Mouse (Mus musculus): ENCODE data around the gene Hist1h4i. TPM values are rescaled to one million over a fixed set of nuclear protein-coding genes. Genes with fewer than 3 reads are reported as not detected.
A peak's percentile ranks its signal among the peaks of the same experiment; 100 is the strongest.
"Not testable (repeated sequence)": the region's sequence is repeated elsewhere in the genome, so short reads cannot be mapped to it uniquely, and the experiment has no call there.

The Hist1h4i gene
- total RNA-seq (2017): 13.3 to 29.5 TPM (median 23.6 TPM) in 3 replicates

- ATAC-seq (replicated peaks; ENCODE audit: insufficient number of reproducible peaks, low FRiP score, low TSS enrichment, poor library complexity, severe bottlenecking): peak; percentile 84
Observed at GRCm38 (mm10) chr13:22041142-22041536, at the start of gene Hist1h4i. Hist1h4i (minus strand) TSS chr13:22041362.

GRCm38 (mm10) chr13:22084140-22084539 lies 43.0 kb upstream of the Hist1h4i start, which contains the start of gene Vmn1r188:
Vmn1r188 (plus strand) TSS chr13:22084440.
- ATAC-seq (replicated peaks; ENCODE audit: insufficient number of reproducible peaks, low FRiP score, low TSS enrichment, poor library complexity, severe bottlenecking): not testable (repeated sequence)

GRCm38 (mm10) chr13:22063468-22063867 lies 22.3 kb upstream of the Hist1h4i start:
- no peak for ATAC-seq (replicated peaks; ENCODE audit: insufficient number of reproducible peaks, low FRiP score, low TSS enrichment, poor library complexity, severe bottlenecking)

GRCm38 (mm10) chr13:22061422-22061821 lies 20.3 kb upstream of the Hist1h4i start:
- ATAC-seq (replicated peaks; ENCODE audit: insufficient number of reproducible peaks, low FRiP score, low TSS enrichment, poor library complexity, severe bottlenecking): no peak

GRCm38 (mm10) chr13:22053754-22054153 lies 12.6 kb upstream of the Hist1h4i start:
- no peak for ATAC-seq (replicated peaks; ENCODE audit: insufficient number of reproducible peaks, low FRiP score, low TSS enrichment, poor library complexity, severe bottlenecking)

DNA sequence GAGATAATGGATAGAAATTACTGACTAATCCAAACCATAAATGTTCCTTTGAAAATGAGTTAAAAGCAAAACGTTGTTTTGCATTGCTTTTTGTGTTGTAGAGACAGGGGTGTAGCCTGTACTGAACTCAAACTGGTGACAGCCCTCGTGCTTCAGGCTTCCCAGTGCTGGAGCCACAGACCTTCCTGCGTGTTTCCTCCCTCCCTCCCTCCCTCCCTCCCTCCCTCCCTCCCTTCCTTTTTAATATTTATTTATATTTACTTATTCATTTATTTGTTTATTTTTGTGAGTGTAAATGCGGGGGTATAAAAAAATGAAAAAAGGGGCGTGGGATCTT lies 10.3 kb upstream of the Hist1h4i start:
- no peak for ATAC-seq (replicated peaks; ENCODE audit: insufficient number of reproducible peaks, low FRiP score, low TSS enrichment, poor library complexity, severe bottlenecking)

- ATAC-seq (replicated peaks; ENCODE audit: insufficient number of reproducible peaks, low FRiP score, low TSS enrichment, poor library complexity, severe bottlenecking): peak; percentile 88
Observed at GRCm38 (mm10) chr13:22050591-22051522, 9.7 kb upstream of the Hist1h4i start.

GRCm38 (mm10) chr13:22049737-22050440 lies 8.7 kb upstream of the Hist1h4i start:
- 0 out of 2 replicates have a peak, but pooled peaks have one; percentile 15 for ATAC-seq (replicated peaks; ENCODE audit: insufficient number of reproducible peaks, low FRiP score, low TSS enrichment, poor library complexity, severe bottlenecking)

GRCm38 (mm10) chr13:22049041-22049440 lies 7.9 kb upstream of the Hist1h4i start:
- ATAC-seq (replicated peaks; ENCODE audit: insufficient number of reproducible peaks, low FRiP score, low TSS enrichment, poor library complexity, severe bottlenecking): no peak

- no peak for ATAC-seq (replicated peaks; ENCODE audit: insufficient number of reproducible peaks, low FRiP score, low TSS enrichment, poor library complexity, severe bottlenecking)
Observed at GRCm38 (mm10) chr13:22045311-22045710, 4.1 kb upstream of the Hist1h4i start.

DNA sequence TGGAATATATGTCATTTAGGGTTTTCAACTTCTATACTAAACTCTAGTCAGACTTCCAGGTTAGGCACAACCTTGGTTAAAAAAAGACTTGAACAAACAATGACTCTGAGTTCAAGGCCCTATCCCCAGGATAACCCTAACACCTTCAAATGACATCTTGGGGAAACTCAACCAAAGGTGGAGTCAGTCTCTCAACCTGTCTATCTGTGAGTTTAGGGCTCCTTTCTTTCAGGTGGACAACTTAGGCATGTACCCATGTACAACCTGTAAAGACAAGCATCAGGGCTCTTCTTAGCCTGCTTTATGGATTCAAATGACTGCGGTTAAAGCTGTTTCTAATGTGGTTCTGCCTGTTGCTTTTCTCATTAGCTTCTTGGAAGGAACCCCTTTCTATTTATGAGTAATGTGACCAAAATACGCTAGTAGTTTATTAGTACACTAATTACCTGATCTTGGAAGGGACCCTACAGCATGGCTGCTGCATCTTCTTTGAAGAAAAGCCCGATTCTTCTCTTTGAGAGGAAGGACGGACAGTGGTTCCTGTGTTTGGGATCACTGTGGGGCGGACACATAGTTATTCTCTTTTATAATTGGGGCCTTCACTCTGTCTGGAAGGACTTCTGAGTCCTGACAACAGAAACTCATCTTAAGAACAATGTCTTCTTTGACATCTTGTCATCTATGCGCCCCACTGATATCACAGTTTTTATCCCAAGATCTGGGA lies 3.4 kb upstream of the Hist1h4i start:
- no peak for ATAC-seq (replicated peaks; ENCODE audit: insufficient number of reproducible peaks, low FRiP score, low TSS enrichment, poor library complexity, severe bottlenecking)

DNA sequence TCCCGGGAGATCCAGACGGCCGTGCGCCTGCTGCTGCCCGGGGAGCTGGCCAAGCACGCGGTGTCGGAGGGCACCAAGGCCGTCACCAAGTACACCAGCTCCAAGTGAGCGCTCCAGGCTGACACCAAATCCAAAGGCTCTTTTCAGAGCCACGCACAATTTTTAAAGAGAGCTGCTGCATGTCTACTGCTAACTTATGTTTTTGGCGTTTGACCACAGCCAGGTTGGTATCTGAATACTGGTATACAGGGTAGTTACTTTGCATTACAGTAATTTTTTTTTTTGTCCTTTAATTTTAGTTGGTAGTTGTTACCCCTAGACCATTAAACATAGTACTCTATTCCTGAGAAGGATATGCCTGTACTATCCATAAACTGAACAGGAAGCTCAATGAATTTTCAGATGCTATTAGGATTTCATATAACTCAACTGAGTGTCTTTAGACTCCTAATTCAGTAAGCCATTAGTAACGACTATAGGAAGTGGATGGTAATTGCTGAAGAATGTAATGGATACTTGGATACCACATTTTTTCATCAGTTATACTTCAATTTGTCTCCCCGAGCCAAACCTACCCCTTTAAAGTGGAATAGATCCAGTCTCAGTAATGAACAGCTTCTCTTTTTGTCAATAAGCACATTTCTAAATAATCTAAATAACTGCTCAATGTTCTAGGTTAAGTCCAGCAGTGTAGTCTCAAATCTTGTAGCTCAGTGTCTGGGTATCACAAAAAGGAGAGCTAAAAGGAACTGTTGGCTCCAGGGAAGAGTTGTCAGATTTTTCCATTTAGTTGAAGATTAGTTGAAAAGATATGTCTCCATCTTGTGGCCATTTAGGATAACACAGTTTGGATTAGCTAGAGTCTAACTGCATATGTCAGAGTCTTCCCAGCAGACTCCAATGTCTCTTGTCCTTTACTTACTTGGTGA lies 2.6 kb upstream of the Hist1h4i start:
- 0 out of 2 replicates have a peak, but pooled peaks have one; percentile 11 for ATAC-seq (replicated peaks; ENCODE audit: insufficient number of reproducible peaks, low FRiP score, low TSS enrichment, poor library complexity, severe bottlenecking)

DNA sequence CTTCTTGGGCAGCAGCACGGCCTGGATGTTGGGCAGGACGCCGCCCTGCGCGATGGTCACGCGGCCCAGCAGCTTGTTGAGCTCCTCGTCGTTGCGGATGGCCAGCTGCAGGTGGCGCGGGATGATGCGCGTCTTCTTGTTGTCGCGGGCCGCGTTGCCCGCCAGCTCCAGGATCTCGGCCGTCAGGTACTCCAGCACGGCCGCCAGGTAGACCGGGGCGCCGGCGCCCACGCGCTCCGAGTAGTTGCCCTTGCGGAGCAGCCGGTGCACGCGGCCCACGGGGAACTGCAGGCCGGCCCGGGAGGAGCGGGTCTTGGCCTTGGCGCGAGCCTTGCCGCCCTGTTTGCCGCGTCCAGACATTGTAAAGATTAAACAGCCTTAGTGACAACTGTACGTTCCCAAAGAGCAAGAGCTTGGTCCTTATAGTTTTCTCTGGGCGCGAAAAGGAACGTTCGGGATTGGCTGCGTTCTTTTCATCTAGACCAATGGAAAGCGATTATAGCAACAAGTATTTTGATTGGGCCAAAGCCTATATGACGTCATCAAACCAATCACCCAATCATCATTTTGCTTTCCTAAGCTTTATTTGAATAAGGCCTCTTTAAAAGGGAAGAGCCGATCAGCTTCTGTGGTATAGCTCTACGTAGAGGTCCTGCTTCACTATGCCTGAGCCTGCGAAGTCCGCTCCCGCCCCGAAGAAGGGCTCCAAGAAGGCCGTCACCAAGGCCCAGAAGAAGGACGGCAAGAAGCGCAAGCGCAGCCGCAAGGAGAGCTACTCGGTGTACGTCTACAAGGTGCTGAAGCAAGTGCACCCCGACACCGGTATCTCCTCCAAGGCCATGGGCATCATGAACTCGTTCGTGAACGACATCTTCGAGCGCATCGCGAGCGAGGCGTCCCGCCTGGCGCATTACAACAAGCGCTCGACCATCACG lies 1.7 kb upstream of the Hist1h4i start, which contains the start of the genes Hist1h2ag and Hist1h2bj:
TSS of gene Hist1h2ag (minus strand) at position 377 of the 935 bp plus-strand sequence.
TSS of gene Hist1h2bj (plus strand) at position 647 of the 935 bp plus-strand sequence.
- ATAC-seq (replicated peaks; ENCODE audit: insufficient number of reproducible peaks, low FRiP score, low TSS enrichment, poor library complexity, severe bottlenecking): peak; percentile 83

- no peak for ATAC-seq (replicated peaks; ENCODE audit: insufficient number of reproducible peaks, low FRiP score, low TSS enrichment, poor library complexity, severe bottlenecking)
Observed at GRCm38 (mm10) chr13:22041651-22042567, 747 bp upstream of the Hist1h4i start.

DNA sequence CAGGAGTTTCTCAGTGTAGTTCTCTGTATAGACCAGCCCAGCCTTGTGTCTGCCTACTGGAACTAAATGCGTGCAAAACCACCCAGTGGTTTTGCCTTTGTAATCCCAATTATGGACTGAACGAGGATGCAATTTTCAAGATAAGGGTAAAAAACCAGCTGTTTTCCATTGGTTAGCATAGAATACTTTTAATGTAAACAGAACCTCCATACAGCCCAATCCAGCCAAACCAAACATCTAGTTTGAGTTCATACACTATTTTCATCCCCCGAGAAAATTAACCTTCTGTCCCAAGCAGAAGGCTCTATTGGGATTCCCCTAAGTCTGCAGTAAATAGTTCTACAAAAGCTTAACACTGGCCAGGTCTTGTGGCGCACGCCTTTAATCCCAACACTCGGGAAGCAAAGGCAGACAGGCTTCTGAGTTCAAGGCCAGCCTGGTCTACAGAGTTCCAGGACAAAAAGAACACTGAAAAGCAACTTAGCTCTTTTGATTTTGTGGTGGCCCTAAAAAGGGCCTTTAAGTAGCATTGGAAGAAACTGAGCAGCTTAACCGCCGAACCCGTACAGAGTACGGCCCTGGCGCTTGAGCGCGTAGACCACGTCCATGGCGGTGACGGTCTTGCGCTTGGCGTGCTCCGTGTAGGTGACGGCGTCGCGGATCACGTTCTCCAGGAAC lies 559 bp downstream of the Hist1h4i start:
- no peak for ATAC-seq (replicated peaks; ENCODE audit: insufficient number of reproducible peaks, low FRiP score, low TSS enrichment, poor library complexity, severe bottlenecking)
